Mouse (Mus musculus) spleen, postnatal 10 days (tissue): ENCODE measurements around the gene B4galnt4.

Source experiments
- DNase-seq, 2 experiments: peaks; one replicate each; pipeline ENCODE4 v3.0.0; 2021 to 2022; ENCODE audit warnings: low spot score in 2 of 2

The B4galnt4 gene

DNA sequence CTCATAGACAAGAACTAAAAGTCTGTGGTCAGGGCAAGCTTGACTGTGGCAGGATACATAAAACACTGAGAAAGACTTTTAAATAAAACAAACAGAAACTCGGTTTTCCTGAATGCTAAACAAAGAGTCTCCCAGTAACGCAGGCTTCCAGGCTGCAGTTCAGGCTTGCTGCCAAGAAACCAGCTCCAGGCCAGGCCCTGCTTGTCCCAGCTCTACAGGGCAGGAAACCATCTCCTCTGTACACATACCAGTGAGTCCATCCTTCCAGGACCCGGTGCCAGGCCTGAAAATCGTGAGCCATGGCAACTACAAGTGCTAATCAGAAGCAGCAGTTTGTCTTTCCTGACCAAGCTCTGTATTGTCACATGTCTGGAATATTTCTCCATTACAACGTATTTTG lies 19.2 kb upstream of the B4galnt4 start:
- peak in 1 of 2 experiments; percentile 47 for DNase-seq

DNA sequence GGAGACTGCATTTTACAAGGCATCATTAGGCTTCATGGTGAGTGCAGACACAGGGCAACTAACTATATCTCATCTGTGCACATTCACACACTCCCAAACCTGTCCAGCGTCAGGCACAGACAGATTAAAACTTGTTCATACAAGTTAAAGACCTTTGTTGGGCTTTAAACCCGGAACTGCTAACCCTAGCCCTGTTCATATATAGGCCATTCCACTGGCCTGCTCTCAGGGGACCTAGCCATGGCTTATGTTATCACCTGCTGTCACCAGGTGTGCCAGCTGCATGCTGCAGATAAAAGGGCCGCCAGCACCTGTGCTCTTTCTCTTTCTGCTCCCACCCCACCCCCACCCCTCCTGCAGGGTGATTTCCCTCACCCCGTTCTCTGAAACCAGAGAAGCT lies 18.4 kb upstream of the B4galnt4 start:
- no peak for DNase-seq

DNA sequence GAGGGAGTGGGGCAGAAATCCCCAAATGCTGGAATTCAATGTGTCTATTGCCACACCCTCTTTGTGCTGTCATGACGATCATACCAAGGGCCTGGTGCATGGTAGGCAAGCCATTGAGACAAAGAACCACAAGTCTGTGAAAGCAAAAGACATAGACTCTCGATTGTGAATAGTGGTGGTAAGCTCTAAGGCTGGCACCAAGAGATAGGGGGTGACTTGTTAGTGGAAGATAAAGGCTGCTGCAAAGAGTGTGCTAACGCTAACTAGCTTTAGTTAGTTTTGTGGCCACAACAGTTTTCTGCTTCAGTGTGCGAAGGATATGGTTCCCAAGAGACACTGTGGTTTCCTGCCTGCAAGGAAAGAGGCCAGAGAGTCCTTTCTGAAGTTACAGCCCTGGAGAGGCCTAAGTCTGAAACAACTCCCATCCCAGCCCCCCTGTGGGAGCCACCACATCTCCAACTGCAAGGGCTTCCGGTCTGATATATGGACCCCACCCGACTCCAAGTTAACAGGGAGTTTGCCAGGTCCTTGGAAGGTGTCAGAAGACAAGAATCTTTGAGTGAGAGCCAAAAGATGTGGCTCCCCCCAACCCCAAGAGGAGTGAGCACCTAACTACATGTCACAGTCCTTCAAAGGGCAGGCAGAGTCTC lies 13.8 kb upstream of the B4galnt4 start:
- no peak for DNase-seq

DNA sequence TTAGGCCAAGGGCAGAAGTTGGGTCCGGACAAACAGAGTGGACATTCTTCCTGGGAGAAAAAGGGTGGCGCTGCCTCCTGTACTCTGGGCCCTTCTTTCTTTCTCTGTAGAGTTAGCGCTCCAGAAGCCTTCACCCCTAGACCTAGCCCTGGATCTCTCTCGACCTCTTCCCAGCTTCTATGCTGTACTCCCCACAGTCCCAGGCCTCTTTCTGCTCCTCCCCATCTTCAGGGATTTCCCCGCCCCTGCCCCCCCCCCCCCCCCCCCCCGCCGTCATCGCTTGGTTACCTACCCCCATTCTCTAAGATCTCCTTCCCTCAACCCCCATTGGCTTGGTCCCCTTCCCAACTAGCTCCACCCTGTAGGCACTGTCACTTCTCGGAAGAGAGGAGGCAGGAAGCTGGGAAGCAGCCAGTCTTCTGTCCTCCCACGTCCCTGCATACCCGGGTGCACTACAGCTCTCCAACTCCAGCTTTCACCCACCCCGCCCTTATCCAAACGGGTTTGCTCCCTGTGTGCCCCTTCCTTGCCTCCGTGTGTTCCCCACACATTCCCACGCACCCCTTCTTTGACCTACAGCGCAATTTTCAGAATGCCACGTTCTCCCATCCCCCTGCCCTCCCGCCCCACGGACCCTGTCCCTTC lies 13.2 kb upstream of the B4galnt4 start:
- DNase-seq: peak in 1 of 2 experiments; percentile 56

DNA sequence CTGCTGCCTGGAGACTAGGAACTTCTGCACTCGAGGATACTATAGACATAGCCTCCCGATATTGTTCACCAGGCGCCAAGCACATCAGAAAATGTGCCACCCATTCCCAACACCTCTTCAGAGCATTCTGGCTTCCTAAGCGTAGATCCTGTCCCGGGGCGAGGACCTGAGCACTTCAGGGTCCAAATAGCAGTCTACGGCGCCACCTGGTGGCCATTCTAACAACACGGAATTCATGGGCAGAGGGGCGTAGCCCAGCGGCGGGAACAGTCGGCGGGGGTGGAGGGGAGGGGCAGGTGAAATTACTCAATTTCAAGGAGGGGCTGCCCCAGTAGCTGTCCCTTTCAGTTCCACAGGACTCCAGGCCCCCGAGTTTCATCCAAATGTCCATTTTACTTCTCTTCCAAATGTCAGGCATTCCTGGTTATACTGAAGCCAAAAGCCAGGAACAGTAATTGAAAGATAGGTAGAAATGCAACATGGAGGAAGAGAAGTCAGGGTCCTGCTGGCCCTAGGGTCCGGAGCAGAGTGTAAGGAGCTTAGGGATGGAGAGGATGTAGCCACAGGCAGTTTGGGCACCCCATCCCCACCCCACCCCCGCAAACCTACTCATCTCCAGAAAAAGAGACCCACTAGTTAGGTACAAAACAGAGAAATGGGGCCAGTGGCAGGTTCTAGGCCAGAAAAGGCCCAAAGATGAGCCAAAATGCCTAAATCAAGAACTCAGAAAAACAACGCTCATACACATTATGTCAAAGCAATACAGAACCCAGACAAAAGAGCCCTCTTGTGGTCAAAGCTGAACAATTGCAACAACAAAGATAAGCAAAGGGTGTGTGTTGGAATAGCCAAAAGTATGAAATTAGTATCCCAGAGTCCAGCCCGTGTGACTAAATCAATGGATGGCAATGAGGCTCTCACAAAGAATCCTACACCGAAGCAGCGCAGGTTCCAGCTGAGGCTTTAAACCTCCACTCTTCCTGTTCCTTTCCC lies 12.4 kb upstream of the B4galnt4 start:
- peak; percentile 85 to 94 for DNase-seq

DNA sequence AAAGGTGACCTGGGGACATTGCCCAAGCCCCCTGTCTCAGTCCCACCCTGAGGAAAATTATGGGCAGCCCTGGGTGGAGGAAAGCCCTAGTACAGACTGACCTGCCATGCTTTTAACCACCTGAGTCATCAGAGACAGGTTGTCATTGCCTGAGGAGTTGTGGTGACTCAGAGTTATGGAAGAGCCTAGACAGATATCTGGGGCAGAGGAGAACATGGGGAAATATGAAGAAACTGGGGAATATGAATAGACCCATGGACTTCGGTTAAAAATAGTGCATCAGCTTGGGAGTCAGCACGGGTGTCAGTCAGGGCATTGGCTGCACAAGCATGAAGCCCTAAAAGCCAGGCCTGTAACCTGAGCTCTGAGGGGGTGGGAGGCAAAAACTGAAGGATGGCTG lies 11.6 kb upstream of the B4galnt4 start:
- DNase-seq: no peak

DNA sequence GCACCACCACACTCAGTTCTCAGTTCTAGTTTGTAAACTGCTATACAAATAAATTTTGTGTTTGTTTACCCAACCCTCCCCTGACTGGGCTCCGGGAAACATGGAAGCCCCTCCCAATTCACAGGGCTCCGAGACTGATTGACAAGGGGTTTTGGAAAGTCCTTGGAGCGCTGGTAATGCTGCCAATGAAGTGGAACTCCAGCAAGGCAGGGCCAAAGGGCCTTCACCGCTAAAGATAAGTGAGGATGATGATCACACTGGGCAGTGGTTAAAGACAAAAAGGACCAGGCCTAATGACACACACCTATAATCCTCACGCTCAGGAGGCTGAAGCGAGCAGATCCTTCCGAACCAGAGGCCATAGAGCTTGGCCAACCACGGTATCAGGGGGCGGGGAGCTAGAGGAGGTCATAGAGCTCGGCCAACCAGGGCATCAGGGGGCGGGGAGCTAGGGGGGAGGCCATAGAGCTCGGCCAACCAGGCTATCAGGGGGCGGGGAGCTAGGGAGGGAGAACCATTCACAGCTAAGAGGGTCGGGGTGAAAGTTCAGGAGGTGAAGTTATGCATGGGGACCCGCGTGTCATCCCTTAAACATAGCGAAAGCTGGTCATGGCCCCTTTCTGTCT lies 9.7 kb upstream of the B4galnt4 start:
- no peak for DNase-seq

DNA sequence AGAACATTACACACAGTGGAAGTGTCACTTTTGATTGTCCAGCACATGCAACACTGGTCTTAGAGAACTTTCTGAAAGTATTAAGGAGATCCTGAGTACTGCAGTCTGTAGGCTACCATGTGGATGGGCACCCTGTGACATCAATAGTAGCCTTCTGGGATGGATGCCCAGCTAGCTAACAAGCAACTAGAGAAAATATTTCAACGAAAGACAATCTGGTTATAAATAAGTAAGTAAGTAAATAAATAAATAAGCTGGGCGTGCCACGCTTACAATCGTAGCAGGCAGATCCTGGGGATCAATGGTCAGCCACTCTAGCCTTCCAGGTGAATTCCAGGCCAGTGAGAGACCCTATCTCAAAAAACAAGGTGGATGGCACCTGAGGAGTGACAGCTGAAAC lies 8.9 kb upstream of the B4galnt4 start:
- no peak for DNase-seq

DNA sequence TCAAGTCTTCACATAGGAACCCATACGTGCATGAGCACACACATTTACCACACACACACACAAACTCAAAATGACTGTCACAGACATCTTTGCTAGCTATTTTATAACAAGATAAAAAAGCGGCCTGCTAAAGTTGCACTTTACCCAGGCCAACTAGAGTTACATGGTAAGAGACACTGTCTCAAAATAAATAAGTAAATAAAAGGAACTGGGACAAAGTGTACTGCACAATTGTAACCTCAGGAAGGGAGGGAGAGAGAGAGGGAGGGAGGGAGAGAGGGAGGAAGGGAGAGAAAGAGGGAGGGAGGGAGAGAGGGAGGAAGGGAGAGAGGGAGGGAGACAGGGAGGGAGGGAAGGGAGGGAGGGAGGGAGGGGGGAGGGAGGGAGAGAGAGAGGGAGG lies 8.5 kb upstream of the B4galnt4 start:
- no peak for DNase-seq

DNA sequence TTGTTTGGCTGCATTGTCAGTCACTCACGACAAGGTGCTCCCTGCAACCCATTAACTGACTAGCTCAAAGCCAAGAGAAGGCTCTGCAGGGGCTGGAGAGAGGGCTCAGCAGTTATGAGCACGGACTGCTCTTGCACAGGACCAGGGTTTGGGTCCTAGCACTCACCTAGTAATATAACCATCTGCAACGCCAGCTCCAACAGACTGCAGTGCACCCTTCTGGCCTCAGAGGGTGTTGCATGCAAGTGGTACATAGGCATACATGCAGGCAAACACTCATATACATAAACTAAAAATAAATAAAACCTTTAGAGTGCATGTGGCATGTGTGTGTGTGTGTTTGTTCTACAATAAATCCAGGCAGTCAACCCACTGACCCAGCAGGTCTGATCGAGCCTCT lies 5.1 kb upstream of the B4galnt4 start:
- no peak for DNase-seq

DNA sequence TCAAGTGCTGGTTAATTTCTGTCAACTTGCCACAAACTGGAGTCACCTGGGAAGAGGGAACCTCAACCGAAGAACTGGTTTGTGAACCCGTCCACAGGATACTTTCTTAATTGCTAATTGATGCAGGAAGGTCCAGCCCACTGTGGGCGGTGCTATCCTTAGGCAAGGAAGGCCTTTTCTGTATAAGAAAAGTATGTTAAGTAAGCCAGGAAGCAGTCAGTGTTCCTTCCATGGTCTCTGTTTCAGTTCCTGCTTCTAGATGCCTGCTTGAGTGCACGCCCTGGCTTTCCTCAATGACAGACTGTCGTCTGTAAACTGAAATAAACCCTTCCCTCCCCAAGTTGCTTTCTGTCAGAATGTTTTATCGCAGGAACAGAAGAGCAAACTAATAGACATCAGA lies 3.9 kb upstream of the B4galnt4 start:
- no peak for DNase-seq

DNA sequence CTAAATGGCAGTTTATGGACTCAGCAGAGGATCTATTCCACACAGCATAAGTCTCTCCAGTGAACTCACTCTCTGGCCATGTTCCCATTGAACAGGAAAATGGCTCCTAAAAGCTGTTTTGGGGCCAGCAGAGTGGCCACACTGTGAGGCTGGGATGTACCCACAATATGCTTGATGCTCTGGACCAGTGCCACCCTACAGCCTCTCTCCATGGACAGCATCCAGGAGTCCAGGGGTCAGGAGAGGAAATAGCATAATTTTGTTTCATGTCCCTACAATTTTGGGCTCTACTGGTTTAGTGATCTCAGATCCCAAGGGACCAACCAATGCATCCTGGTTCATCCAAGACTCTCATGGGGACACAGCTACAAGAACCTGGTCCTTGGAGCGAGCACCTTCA lies 3.4 kb upstream of the B4galnt4 start:
- no peak for DNase-seq

DNA sequence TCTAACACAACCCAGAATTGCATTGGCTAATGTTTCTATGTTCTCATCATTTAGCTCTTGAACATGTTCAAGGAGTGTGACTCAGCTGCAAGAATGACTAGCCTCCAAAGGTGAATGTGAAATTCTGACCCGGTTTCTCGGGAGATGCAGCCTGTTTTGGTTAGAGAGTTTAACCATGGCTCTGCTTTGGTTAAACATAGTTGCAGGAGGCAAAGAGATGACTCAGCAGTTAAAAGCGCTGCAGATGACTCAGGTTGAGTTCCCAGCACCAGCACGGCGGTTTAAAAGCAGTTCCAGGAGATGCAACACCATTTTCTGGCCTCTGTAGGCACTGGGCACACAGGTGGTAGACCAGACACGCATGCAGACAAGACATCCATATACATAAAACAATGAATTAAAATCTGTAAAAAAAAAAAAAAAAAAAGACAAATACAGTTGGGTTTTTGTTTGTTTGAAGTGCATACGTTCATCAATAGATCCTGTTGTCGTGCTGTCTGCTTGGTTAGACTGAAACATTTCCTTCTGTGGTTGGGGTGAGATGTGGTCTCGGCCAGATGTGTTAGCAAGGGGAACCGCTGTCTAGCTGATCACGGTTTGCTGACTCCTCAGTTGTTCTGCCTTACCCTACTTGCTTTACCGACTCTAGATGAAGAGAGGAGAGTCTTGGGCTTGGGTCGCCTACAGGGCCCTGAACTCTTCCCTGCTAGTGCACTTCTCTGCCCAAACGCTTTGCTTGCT lies 2.1 kb upstream of the B4galnt4 start:
- DNase-seq: no peak

DNA sequence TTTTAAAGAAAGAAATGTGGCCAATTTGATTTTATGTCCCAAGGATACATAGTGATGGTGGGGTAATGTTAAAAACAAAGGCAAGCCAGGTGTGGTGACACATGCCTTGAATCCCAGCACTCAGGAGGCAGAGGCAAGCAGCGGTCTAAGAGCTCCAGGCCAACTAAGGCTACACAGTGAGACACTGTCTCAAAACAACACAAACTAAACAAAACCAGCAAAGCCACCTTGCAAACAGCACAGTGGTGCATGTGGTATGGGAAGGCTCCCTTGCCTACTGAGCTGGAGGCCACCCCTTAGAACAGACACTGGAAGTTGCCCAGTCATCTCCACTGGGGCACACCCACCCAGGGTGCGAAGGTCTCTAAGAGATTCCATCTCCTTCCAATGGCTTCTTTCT lies 975 bp upstream of the B4galnt4 start:
- DNase-seq: no peak

DNA sequence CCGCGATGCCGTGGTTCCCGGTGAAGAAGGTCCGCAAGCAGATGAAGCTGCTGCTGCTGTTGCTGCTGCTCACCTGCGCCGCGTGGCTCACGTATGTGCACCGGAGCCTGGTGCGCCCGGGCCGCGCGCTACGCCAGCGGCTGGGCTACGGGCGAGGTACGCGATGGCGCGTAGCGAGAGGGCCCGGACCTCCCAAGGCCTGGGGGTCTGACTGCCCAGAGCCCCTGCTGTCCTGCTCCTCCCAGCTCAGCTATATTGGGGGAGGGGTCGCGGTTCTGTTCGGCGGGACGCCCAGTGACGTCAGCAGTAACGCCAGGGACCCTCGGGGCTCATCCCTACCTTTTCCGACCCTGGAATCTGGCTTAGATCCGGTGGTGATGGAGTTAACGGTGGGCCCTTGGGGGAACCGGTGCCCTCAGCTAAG lies 377 bp downstream of the B4galnt4 start:
- DNase-seq: no peak

DNA sequence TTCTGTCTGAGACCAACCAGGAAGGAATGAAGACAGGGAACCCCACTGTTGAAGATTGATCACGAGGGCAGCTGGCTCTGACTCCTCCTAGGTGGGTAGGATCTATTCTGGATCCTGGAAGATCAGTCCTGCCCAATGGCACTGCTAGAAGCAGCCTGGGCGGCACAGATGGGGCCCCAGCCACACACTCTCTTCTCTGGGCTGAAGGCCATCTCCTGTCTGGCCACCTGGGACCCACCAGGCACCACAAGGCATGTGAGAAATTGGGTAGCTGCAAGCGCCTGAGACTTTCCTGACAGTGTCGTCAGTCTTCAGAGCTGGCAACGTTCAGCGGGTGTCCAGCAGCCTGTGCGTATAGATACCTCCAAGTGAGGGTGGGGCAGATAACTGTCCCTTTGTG lies 1.6 kb downstream of the B4galnt4 start:
- no peak for DNase-seq

DNA sequence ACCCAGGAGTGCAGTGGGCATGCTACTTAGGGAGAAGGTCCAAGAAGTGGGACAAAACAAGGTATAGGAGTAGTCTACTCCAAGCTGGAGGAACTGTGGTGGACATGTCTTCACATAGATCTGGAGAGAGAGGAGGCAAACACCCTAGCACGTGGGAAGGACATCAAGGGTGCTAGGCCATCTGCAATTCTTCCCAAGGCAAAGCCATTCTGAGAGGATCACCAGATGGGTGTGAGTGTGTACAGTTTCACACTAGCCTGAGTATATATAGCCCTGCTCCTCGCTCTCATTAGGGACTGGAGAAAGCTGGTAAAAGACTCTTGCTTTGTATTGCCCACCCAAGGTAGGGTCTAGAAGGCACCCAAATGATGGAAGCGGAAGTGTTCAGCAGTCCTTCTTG lies 2.4 kb downstream of the B4galnt4 start:
- DNase-seq: no peak

DNA sequence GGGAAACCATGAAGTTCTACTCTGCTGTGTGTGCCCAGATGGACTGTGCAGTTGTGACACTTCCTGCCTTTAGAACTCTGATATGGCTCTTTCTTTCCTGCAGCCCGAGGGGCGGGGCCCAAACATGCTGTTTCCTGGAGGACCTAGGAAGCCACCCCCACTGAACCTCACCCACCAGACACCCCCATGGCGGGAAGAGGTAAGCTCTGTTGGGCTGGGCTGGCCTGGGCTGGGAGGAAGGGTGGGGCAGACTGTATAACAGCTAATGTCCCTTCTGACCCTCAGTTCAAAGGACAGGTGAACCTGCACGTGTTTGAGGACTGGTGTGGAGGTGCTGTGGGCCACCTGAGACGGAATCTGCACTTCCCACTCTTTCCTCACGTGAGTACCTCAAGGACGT lies 3.3 kb downstream of the B4galnt4 start:
- no peak for DNase-seq

DNA sequence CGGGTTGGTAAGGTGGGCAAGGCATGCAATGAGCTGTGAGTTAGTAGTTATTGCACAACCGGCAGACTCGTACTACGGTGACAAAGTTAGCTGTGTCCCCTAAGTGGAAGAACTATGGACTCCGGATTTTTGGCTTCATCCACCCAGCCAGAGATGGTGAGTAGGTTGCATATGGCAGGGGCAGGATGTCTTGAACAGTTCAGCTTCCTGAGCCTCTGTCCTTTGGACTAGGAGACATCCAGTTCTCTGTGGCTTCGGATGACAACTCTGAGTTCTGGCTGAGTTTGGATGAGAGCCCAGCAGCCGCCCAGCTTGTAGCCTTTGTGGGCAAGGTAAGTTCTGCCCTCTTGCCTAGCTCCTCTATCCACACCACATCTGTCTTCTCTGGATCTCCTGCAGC lies 3.7 kb downstream of the B4galnt4 start:
- no peak for DNase-seq

DNA sequence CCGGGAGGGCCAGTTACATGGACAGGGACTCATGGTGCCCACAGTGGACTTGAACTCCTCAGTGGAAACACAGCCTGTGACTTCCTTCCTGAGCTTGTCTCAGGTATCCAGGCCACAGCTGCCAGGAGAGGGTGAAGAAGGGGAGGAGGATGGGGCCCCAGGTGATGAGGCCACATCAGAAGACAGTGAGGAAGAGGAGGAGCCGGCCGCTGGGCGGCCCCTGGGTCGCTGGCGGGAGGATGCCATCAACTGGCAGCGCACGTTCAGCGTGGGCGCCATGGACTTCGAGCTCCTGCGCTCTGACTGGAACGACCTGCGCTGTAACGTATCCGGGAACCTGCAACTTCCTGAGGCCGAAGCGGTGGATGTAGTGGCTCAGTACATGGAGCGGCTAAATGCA lies 7.4 kb downstream of the B4galnt4 start:
- DNase-seq: no peak

DNA sequence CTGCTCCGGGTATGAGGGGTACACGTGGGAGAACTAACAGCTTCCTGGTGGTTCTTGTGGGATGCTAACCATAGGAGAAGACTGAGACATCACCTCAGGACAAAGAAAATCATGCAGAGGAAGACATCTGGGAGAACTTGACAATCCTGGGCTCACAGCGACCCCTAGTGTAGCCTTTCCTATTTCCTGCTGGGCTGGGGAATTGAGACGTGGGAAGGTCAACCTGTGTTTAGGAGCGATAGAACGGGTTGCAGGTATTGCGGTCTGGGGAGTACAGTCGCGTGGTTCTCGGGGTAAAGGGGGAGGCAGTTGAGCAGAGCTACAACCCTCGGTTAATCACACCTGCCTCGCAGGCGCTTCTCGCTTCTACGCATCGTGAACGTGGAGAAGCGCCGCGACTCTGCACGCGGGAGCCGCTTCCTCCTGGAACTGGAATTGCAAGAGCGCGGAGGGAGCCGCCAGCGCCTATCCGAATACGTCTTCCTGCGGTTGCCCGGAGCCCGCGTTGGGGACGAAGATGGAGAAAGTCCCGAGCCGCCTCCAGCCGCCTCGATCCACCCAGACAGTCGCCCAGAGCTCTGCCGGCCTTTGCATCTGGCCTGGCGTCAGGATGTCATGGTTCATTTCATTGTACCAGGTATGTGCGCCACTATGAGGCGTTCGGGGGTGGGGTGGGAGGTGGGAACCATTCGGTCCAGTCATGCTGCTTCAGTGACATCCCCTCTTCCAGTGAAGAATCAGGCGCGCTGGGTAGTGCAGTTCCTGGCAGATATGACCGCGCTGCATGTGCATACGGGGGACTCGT lies 9.4 kb downstream of the B4galnt4 start:
- peak in 1 of 2 experiments; percentile 77 for DNase-seq
